Mouse (Mus musculus): Measurements from ENCODE around the gene Olfr23.
"Not testable (repeated sequence)": the region's sequence is repeated elsewhere in the genome, so short reads cannot be mapped to it uniquely, and the experiment has no call there.

Olfr23 gene

DNA sequence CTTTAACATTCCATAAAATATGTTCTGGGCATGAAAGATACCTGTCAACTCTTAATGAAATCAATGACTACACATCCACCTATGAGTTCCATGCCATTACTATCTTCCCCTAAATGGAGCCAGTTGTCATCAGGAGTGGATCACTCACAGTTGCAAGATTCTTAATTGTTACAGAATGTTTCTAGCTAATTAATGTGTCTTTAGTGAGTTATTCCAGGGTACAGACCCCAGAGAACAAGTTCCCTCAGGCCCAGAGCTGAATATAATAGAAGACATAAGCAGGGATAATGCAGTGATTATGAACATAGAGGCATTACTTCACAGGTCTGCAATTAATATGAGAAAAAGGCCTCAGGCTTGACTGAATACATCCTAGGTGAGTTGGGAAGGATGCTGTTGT, at the start of gene Olfr23:
Olfr23 (plus strand) TSS at position 301 of the 400 bp plus-strand sequence.
- no peak for DNase-seq (ENCODE audit: low read depth, low spot score)

DNA sequence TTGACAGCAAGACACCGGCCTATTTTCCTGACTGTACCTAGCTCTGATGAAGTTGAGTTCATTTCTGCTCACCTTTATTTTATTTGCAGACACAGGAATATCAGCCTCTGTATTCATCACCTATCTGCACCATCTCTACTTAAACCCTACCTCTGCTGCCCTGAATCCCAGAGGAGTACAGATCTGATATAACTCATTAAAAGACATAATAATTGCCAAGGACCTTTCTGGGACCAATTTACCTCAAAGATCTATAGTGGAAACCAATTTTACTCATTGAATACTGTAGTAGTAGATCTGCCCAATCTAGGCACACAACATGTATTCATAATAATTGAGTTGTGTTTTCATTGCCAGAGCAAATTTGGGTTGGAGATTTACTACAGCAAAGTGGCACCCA, 45.8 kb upstream of the Olfr23 start, which contains the start of gene Olfr394:
Olfr394 (minus strand) TSS at position 101 of the 400 bp plus-strand sequence.
- DNase-seq (ENCODE audit: low read depth, low spot score): no peak

DNA sequence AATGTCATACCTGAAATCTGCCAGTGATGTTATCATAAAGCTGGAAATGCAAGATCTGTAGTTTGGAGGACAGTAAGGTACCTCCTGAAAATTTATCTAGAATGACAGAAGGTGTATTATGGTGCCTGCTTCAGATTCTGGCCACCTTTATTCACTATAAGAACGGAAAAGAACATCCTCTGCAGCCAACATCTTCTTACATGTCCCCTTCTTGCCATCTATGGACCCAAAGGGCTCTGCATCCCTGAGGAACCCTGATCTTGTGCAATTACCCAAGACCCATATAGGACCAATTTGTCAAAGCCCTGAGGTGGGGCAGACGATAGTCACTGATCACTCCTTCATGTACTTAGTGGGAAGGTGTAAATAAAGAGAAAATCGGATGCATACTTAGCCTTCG, 27.3 kb upstream of the Olfr23 start, which contains the start of gene Olfr395:
Olfr395 (minus strand) TSS at position 101 of the 400 bp plus-strand sequence.
- DNase-seq (ENCODE audit: low read depth, low spot score): not testable (repeated sequence)

DNA sequence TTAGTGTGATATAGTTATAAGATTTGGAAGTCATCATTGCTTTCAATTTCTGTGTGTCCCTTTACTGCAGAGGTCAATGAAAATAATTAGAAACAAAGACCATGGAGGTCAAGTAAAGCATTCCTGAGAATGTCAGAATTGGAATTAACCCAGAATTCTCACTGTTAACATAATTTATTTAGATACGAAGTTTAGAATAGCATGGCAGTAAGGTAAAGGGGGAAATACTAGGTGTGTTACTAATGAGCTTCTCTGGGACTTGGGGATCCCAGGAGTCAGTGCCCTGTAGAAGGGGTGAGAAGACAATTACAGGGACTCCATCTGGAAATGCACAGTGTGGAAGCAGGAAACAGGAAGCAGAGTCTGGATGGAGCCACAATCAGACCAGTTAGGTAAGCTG, 24.0 kb downstream of the Olfr23 start, which contains the start of gene Olfr397:
Olfr397 (plus strand) TSS at position 301 of the 400 bp plus-strand sequence.
- no peak for DNase-seq (ENCODE audit: low read depth, low spot score)

DNA sequence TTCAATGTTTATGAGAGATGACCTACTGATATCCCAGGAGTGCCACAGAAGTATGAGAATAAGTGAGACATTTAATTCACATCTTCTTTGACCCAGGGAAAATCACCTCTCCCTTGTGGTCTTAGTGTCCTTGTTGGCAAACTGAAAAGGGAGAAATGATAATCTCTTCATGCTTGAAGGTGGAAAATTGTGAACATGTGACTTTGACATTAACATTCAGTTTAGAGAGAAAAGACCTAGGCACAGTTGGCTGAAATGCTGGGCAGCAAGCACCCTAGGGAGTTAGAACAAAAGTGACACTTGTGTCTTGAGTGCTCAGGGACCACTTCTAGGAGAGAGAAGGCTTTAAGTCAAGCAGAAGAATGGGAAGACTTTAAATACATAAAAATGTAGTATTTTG, 53.8 kb downstream of the Olfr23 start, which contains the start of gene Olfr398:
Olfr398 (minus strand) TSS at position 101 of the 400 bp plus-strand sequence.
- no peak for DNase-seq (ENCODE audit: low read depth, low spot score)

Data from brain, embryonic 18.5 days (tissue).